Mouse (Mus musculus): ENCODE data around the gene Dnali1.

GRCm38 (mm10) chr4:125063829-125064228 is 1.7 kb downstream of the Dnali1 start:
- TF ChIP-seq CTCF (IDR thresholded peaks at IDR 0.05; ENCODE audit: borderline replicate concordance, extremely low read depth, insufficient read depth, insufficient read length) (no peak), POLR2A (IDR thresholded peaks at IDR 0.05; ENCODE audit: borderline replicate concordance, extremely low read depth, insufficient read depth, insufficient read length, poor library complexity, severe bottlenecking) (no peak)
